Mouse (Mus musculus) C2C12 (cell line): ENCODE data around the gene Gm20388.

Experiments
- CTCF ChIP-seq: IDR thresholded peaks from one replicate; pipeline ENCODE4 v1.5.1; 2011; ENCODE audit not compliant: control insufficient read depth, insufficient read depth, insufficient read length
- MAX ChIP-seq: IDR thresholded peaks from one replicate; pipeline ENCODE4 v1.6.1; 2011; ENCODE audit warnings: mild to moderate bottlenecking, control low read depth

- no peak for TF ChIP-seq CTCF
- TF ChIP-seq MAX, result no peak
These were observed 578.0 kb downstream of the Gm20388 start for GRCm38 (mm10) chr8:120488636-120489131.
